Mouse (Mus musculus) right cerebral cortex, postnatal 25 days (tissue): ENCODE measurements around the gene Srrm4.

ENCODE experiments used
- DNase-seq: peaks from one replicate; pipeline ENCODE4 v3.0.0; 2022

The Srrm4 gene

GRCm38 (mm10) chr5:116552584-116552983 is 39.0 kb downstream of the Srrm4 start:
- DNase-seq = no peak

GRCm38 (mm10) chr5:116545746-116546145 is 45.9 kb downstream of the Srrm4 start:
- DNase-seq = no peak

GRCm38 (mm10) chr5:116542317-116542716 is 49.3 kb downstream of the Srrm4 start:
- no peak for DNase-seq

GRCm38 (mm10) chr5:116541128-116541527 is 50.5 kb downstream of the Srrm4 start:
- DNase-seq = no peak

- no peak for DNase-seq
These were observed 52.3 kb downstream of the Srrm4 start for GRCm38 (mm10) chr5:116539360-116539759.

- no peak for DNase-seq
These were observed 53.1 kb downstream of the Srrm4 start for GRCm38 (mm10) chr5:116538491-116538890.

- DNase-seq = peak; percentile 79
These were observed 65.3 kb downstream of the Srrm4 start for GRCm38 (mm10) chr5:116526324-116526723.

- DNase-seq = no peak
These were observed 66.3 kb downstream of the Srrm4 start for GRCm38 (mm10) chr5:116525308-116525707.

- DNase-seq = peak; percentile 72
These were observed 68.1 kb downstream of the Srrm4 start for GRCm38 (mm10) chr5:116523553-116523952.

GRCm38 (mm10) chr5:116523079-116523478 is 68.5 kb downstream of the Srrm4 start:
- no peak for DNase-seq

GRCm38 (mm10) chr5:116522273-116522672 is 69.3 kb downstream of the Srrm4 start:
- no peak for DNase-seq

GRCm38 (mm10) chr5:116518047-116518446 is 73.6 kb downstream of the Srrm4 start:
- no peak for DNase-seq

GRCm38 (mm10) chr5:116512135-116512534 is 79.5 kb downstream of the Srrm4 start:
- DNase-seq = no peak

GRCm38 (mm10) chr5:116510229-116510628 is 81.4 kb downstream of the Srrm4 start:
- DNase-seq = no peak

GRCm38 (mm10) chr5:116501342-116501741 is 90.3 kb downstream of the Srrm4 start:
- DNase-seq = no peak

- DNase-seq = peak; percentile 45
These were observed 92.6 kb downstream of the Srrm4 start for GRCm38 (mm10) chr5:116498880-116499640.

- DNase-seq = no peak
These were observed 93.8 kb downstream of the Srrm4 start for GRCm38 (mm10) chr5:116497866-116498265.

GRCm38 (mm10) chr5:116497205-116497604 is 94.4 kb downstream of the Srrm4 start:
- no peak for DNase-seq

- DNase-seq = no peak
These were observed 94.9 kb downstream of the Srrm4 start for GRCm38 (mm10) chr5:116496717-116497116.

- no peak for DNase-seq
These were observed 96.2 kb downstream of the Srrm4 start for GRCm38 (mm10) chr5:116495466-116495865.

GRCm38 (mm10) chr5:116494377-116494776 is 97.2 kb downstream of the Srrm4 start:
- no peak for DNase-seq

- no peak for DNase-seq
These were observed 98.9 kb downstream of the Srrm4 start for GRCm38 (mm10) chr5:116492726-116493125.

GRCm38 (mm10) chr5:116491794-116492420 is 99.7 kb downstream of the Srrm4 start:
- no peak for DNase-seq

GRCm38 (mm10) chr5:116490826-116491225 is 100.8 kb downstream of the Srrm4 start:
- no peak for DNase-seq

- DNase-seq = no peak
These were observed 102.0 kb downstream of the Srrm4 start for GRCm38 (mm10) chr5:116489621-116490020.
